Mouse (Mus musculus): Measurements from ENCODE around the gene Cdh12.
"Not testable (repeated sequence)": the region's sequence is repeated elsewhere in the genome, so short reads cannot be mapped to it uniquely, and the experiment has no call there.

Gene Cdh12

DNA sequence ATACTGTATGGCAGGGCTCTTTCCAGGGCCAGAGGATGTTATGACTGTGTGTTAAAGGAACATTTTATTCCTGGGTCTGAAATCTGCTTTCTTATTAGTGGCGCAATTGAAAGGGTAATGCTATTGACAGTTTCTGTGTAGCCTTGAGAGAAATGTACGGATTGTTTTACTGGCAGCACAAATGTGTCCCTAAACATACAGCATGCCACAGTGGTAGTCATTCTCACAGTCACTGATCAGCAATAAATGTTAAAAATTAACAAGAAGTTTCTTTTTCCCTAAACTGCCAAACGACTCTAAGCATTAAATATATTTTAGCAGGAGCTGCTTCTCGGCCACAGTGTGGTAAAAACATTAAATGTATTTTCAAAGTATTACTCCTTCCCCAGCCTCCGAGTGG, 926.4 kb downstream of the Cdh12 start:
- in situ Hi-C loops (cut with MboI): no loop called here

- in situ Hi-C loops (cut with MboI): no loop called here
Measured at GRCm38 (mm10) chr15:21375871-21376270, 926.8 kb downstream of the Cdh12 start.

GRCm38 (mm10) chr15:21391442-21391841, 942.4 kb downstream of the Cdh12 start:
- in situ Hi-C loops (cut with MboI): not testable (repeated sequence)

GRCm38 (mm10) chr15:21393080-21393479, 944.0 kb downstream of the Cdh12 start:
- in situ Hi-C loops (cut with MboI): no loop called here

- in situ Hi-C loops (cut with MboI): no loop called here
Measured at GRCm38 (mm10) chr15:21405196-21405595, 956.1 kb downstream of the Cdh12 start.

DNA sequence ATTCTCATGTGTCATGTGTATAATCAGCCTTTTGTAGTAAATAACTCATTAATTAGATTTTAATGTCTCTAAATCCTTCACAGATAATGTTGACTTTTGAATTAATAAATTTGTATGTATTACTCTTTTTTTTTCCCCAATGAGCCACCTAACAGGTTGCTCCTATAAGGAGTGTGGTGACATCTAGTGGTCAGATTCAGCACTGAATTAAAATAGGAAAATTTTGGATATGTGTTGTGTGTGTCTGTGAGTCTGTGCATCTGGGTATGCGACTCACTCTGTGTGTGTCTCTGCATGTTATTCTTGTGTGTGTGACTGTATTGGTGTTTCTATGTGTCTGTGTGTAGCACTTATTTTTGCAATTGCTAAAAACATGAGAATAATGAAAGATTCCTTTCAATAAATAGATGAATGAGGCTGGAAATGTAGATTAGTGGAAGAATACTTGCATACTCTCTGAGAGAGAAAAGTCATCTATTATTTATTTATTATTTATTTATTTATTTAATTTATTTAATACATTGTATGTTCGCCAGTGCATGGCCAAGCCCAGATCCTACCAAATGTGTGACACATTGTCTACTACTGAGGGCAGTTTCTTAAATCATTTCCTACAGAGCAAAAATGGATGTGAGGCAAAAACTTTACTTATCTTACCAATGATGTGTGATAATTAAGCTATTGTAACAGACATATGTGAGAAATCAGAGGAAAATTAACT, 958.4 kb downstream of the Cdh12 start:
- in situ Hi-C loops (cut with MboI): no loop called here

DNA sequence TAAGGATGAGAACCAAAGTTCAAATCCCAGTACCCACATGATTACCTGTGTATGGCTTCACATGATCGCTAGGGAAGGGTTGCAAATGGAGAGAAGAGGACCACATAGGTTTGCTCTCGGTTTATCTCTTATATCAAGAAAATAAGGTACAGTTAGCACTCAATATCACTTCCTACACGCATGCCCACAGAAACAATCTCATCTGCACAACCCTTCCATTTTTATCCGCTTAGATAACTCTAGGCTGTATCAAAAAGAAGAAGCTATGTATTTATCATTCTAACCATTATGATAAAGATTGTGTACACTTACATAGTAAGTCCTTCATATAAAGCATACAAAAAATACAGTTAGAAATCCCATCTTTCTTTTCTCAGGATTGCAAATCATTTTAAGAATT, 988.3 kb downstream of the Cdh12 start:
- in situ Hi-C loops (cut with MboI): no loop called here

- in situ Hi-C loops (cut with MboI): no loop called here
Measured at GRCm38 (mm10) chr15:21437924-21438323, 988.9 kb downstream of the Cdh12 start.

GRCm38 (mm10) chr15:21458098-21458497, 1009.0 kb downstream of the Cdh12 start:
- in situ Hi-C loops (cut with MboI): no loop called here

DNA sequence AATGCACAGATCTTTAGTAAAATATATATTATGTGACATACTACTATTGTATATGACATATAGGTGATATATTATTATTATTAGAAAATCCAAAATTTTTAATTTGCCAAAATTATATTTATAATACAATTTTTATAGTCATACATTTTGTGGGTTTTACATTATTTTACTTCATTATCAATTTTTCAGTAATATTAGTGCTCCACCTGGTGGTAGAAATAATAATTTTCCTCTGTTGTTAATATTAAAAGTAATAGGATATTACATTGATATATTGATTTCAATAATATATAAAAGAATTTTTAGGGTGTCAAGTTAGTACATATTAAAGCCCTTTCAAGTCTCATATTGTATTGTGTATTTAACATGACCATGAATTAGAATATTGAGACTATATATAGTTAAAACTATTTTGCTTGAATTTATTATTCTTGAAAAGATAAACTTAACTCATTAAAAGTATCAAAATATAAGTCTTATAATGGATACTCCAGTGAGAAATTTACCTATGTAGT, 1070.3 kb downstream of the Cdh12 start:
- in situ Hi-C loops (cut with MboI): no loop called here

DNA sequence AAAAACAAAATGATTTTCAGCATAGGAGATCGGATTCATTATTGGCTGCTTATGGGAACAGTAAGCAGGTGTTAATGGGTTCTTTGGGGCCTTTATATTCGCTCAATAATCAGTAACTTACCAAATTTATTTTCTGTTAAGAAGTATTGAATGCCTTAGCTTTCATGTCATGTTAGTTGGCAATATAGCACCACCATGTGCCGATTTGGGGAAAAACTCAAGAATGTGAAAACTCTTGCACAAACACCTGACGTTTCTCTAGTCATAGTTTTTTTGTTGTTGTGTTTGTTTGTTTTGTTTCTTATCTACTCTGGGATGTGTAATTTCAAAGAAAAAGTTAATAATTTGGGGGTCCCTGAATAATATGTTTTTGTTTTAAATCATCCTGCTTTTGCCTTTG, 1081.7 kb downstream of the Cdh12 start:
- in situ Hi-C loops (cut with MboI): no loop called here

DNA sequence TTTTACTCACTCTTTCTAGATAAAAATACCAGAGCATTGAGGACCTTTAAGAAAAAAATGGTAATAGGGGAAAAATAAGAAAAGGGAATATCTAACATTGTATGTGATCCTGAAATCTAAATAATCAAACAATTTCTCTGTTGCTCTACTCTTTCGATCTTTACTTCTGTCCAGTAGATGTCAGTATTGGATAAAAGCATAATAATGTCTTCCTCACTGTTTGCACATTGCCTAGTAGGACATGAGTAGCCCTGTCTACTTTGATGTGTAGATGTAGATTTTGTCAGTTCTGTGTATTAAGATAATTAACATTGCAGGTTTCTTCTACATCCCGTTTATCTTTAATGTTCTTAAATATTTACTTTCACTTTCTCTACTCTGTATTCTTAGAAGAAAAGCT, 1087.8 kb downstream of the Cdh12 start:
- in situ Hi-C loops (cut with MboI): no loop called here

DNA sequence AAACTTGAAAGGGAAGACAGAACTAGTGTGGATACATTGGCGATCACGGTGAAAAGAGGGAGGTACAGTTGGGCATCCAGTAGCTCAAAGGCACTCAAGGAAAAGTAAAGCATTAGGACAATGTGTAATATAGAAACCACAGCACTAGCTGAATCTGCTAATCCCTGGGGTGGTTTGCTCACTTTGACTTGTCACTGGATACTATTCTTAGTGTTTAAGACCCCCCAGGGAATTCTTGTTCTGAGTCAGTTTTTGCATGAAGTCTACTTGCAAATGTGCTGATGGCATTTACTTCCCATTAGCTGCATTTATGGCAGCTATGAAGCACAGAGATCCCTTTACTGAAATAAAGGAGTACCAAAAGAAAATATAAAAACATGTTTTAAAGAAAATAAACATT, 1095.7 kb downstream of the Cdh12 start:
- in situ Hi-C loops (cut with MboI): no loop called here

DNA sequence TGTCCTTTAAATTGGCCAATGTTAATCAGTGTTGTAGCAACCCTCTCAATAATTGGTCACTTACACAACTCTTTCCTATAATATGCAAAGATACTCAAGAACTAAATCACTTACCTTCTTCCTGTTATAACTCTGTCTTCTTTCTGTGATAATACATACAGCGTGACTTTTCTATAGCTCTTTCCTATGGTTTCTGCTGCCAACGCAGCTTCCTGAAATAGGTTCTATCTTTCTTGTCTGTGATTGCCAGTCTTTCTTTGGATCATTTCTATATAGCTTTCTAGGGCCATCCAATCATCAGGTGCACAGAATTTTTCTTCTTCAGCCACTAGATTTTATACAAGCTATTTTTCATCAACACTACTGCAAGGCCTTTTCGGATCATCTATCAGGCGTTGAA, 1106.9 kb downstream of the Cdh12 start:
- in situ Hi-C loops (cut with MboI): no loop called here

- in situ Hi-C loops (cut with MboI): no loop called here
Measured at GRCm38 (mm10) chr15:21566314-21567051, 1117.4 kb downstream of the Cdh12 start.

- in situ Hi-C loops (cut with MboI): no loop called here
Measured at GRCm38 (mm10) chr15:21604510-21604909, 1155.4 kb downstream of the Cdh12 start.

Measured in mature B cell (primary cell).